ENCODE assay signal across 9 mouse cellular contexts in genomic region chr16:92286609-92287008, GRCm38 (mm10). TPM values are rescaled to one million over a fixed set of nuclear protein-coding genes. Genes with fewer than 3 reads are reported as not detected.
DNase-seq lines count a peak whose midpoint lies in the region; ATAC-seq and TF ChIP-seq lines count a peak whose summit lies in the region.
"Had no signal": no experiment of that assay in that cellular context is flagged by ENCODE, and none has a peak within 500 bp of the region (broad histone marks: within the 10 kb centered on the region; RNA-seq: fewer than 3 reads in every experiment).

No protein-coding gene starts in this region.

- TF ChIP-seq RAD21 in MEL (IDR thresholded peaks at IDR 0.05; ENCODE audit: low read depth, low read length): peak; percentile 78

- peak; percentile 76 for DNase-seq in MEL (ENCODE audit: low read depth, low spot score)
- DNase-seq in adrenal gland, postnatal 4 days (ENCODE audit: low spot score in 2 of 2): peak; percentile 65 to 75
- DNase-seq in embryonic facial prominence, embryonic 11.5 days (ENCODE audit: low spot score): peak; percentile 95
- DNase-seq in heart, postnatal 0 days (ENCODE audit: low spot score): peak; percentile 54
- peak; percentile 76 for DNase-seq in layer of hippocampus, adult 9-11 months
- DNase-seq in lung, postnatal 4 days: peak; percentile 75 to 89
- DNase-seq in skeletal muscle tissue, adult 2 months (ENCODE audit: low read depth, low spot score): peak; percentile 62
- peak; percentile 79 for DNase-seq in yolk sac, embryonic 10.5 days (ENCODE audit: low spot score)

- no peaks in the 10 kb centered on the region for H3K36me3 ChIP-seq in MEL (ENCODE audit: control insufficient read depth in 1 of 2, insufficient read depth in 2 of 2, low read length in 2 of 2)
- no peaks in the 10 kb centered on the region for H3K36me3 ChIP-seq in embryonic facial prominence, embryonic 11.5 days (replicated peaks; ENCODE audit: control insufficient read depth, insufficient read depth, low read depth, low read length)
- no peaks in the 10 kb centered on the region for H3K36me3 ChIP-seq in heart, postnatal 0 days (replicated peaks; ENCODE audit: control insufficient read depth, insufficient read depth, low read length)

- TF ChIP-seq CTCF in MEL (IDR thresholded peaks at IDR 0.05 in 2 of 3, conservative IDR thresholded peaks at IDR 0.05 in 1 of 3; ENCODE audit: control insufficient read depth in 1 of 3, insufficient read depth in 1 of 3, low read depth in 2 of 3, low read length in 3 of 3, poor library complexity in 1 of 3, severe bottlenecking in 1 of 3): peak; percentile 82 to 88 (median 82)
- TF ChIP-seq CTCF in heart, postnatal 0 days (IDR thresholded peaks at IDR 0.05; ENCODE audit: low read depth): peak; percentile 87

- H3K27ac ChIP-seq in MEL (ENCODE audit: control insufficient read depth, low read depth, low read length): no peak overlapping the region
- H3K27ac ChIP-seq in embryonic facial prominence, embryonic 11.5 days (replicated peaks; ENCODE audit: low read depth, low read length): no peak overlapping the region
- no peak overlapping the region for H3K27ac ChIP-seq in heart, postnatal 0 days (ENCODE audit: low read depth)

- no peak overlapping the region for H3K4me3 ChIP-seq in MEL (ENCODE audit: control insufficient read depth in 1 of 2, insufficient read depth in 1 of 2, low read depth in 2 of 2, low read length in 2 of 2)
- H3K4me3 ChIP-seq in embryonic facial prominence, embryonic 11.5 days (ENCODE audit: low read depth, low read length): no peak overlapping the region
- no peak overlapping the region for H3K4me3 ChIP-seq in heart, postnatal 0 days (ENCODE audit: low read depth, low read length)
- H3K4me3 ChIP-seq: megakaryocyte, embryonic 14.5 days had no signal

- H3K9me3 ChIP-seq in MEL (replicated peaks; ENCODE audit: insufficient read depth, low read length): no peaks in the 10 kb centered on the region
- no peaks in the 10 kb centered on the region for H3K9me3 ChIP-seq in embryonic facial prominence, embryonic 11.5 days (replicated peaks; ENCODE audit: control insufficient read depth, low read length)
- H3K9me3 ChIP-seq in heart, postnatal 0 days (replicated peaks; ENCODE audit: control insufficient read depth, low read length): no peaks in the 10 kb centered on the region

- TF ChIP-seq POLR2A in MEL (IDR thresholded peaks at IDR 0.05; ENCODE audit: control insufficient read depth in 1 of 2, insufficient read depth in 1 of 2, low read depth in 1 of 2, low read length in 2 of 2, poor library complexity in 1 of 2): no peak

- H3K4me2 ChIP-seq in embryonic facial prominence, embryonic 11.5 days (ENCODE audit: low read depth, low read length): no peak overlapping the region
- H3K4me2 ChIP-seq in heart, postnatal 0 days (ENCODE audit: low read depth, low read length): no peak overlapping the region

- TF ChIP-seq EP300 in MEL (IDR thresholded peaks at IDR 0.05; ENCODE audit: low read depth in 1 of 2, low read length in 2 of 2): no peak
- no peak for TF ChIP-seq EP300 in heart, postnatal 0 days (IDR thresholded peaks at IDR 0.05; ENCODE audit: low read depth)

- H3K4me1 ChIP-seq in MEL (ENCODE audit: control insufficient read depth in 1 of 2, insufficient read depth in 2 of 2, low read length in 2 of 2): no peaks in the 10 kb centered on the region
- no peaks in the 10 kb centered on the region for H3K4me1 ChIP-seq in embryonic facial prominence, embryonic 11.5 days (ENCODE audit: control insufficient read depth, insufficient read depth, low read length)
- no peaks in the 10 kb centered on the region for H3K4me1 ChIP-seq in heart, postnatal 0 days (ENCODE audit: control insufficient read depth, insufficient read depth)

- 12% methylated on average over 7 of the region's 7 CpGs for WGBS in embryonic facial prominence, embryonic 11.5 days
- WGBS in heart, postnatal 0 days: 7% methylated on average over 7 of the region's 7 CpGs

- ATAC-seq in embryonic facial prominence, embryonic 11.5 days (replicated peaks; ENCODE audit: insufficient number of reproducible peaks, low FRiP score, low TSS enrichment, low read depth): no peak
- ATAC-seq in heart, postnatal 0 days (ENCODE audit: insufficient read depth, low read depth): peak; percentile 40; the same call in 1 of the 2 replicates

- peaks cover 2 to 4% of the 10 kb centered on the region in 2 experiments; a peak in 3 of 4 replicates for H3K27me3 ChIP-seq in MEL (ENCODE audit: control insufficient read depth in 1 of 2, insufficient read depth in 2 of 2, low read length in 2 of 2)
- no peaks in the 10 kb centered on the region for H3K27me3 ChIP-seq in embryonic facial prominence, embryonic 11.5 days (ENCODE audit: control insufficient read depth, insufficient read depth, low read length)
- H3K27me3 ChIP-seq in heart, postnatal 0 days (ENCODE audit: control insufficient read depth, insufficient read depth, low read length): no peaks in the 10 kb centered on the region

- no peaks in the 10 kb centered on the region for H3K79me2 ChIP-seq in MEL (ENCODE audit: control insufficient read depth, insufficient read depth, low read length, poor library complexity)

- H3K9ac ChIP-seq in MEL (ENCODE audit: control insufficient read depth, low read depth, low read length, poor library complexity, severe bottlenecking): no peak overlapping the region
- no peak overlapping the region for H3K9ac ChIP-seq in embryonic facial prominence, embryonic 11.5 days (replicated peaks; ENCODE audit: low read length)
- H3K9ac ChIP-seq in heart, postnatal 0 days (replicated peaks; ENCODE audit: low read depth, low read length): no peak overlapping the region

TF ChIP-seq in MEL, 35 proteins besides CTCF, POLR2A, EP300 and RAD21:
- TF ChIP-seq MAFK (IDR thresholded peaks at IDR 0.05; ENCODE audit: borderline replicate concordance, low read depth, low read length): no peak
- TF ChIP-seq JUND (IDR thresholded peaks at IDR 0.05; ENCODE audit: low read depth, low read length): 0 out of 2 replicates have a peak, but pooled peaks have one; percentile 13
- TF ChIP-seq SMC3 (IDR thresholded peaks at IDR 0.05; ENCODE audit: low read depth, low read length): peak; percentile 92
- no peak for TF ChIP-seq POLR2AphosphoS5 (IDR thresholded peaks at IDR 0.05; ENCODE audit: borderline replicate concordance, low read depth, low read length)
- TF ChIP-seq ZMIZ1 (IDR thresholded peaks at IDR 0.05; ENCODE audit: low read depth, low read length): no peak
- TF ChIP-seq CHD2 (IDR thresholded peaks at IDR 0.05; ENCODE audit: low read length): no peak
- TF ChIP-seq NRF1 (IDR thresholded peaks at IDR 0.05; ENCODE audit: insufficient read depth, low read depth, low read length, poor library complexity, severe bottlenecking): no peak
- TF ChIP-seq MEF2A (IDR thresholded peaks at IDR 0.05; ENCODE audit: extremely low read depth, insufficient replicate concordance, low read depth, low read length, poor library complexity, severe bottlenecking): no peak
- peak; percentile 77 for TF ChIP-seq ZC3H11A (IDR thresholded peaks at IDR 0.05; ENCODE audit: low read depth, low read length)

RNA-seq across cellular contexts. Expression of gene Kcne2, which starts 5.6 kb away (rescaled TPM):
- total RNA-seq in MEL (2012; rRNA removed): not detected in 2 replicates
- polyA plus RNA-seq in MEL (2012; ENCODE audit: insufficient read depth in 1 of 2, insufficient read length in 2 of 2, low read depth in 1 of 2, low replicate concordance in 2 of 2, missing spikeins in 1 of 2): under 1 TPM in 1 of 2 experiments, not detected in 1; 0.06 TPM
- not detected for total RNA-seq in adrenal gland, postnatal 4 days (2021)
- polyA plus RNA-seq in embryonic facial prominence, embryonic 11.5 days (2014; fragmentation: Nextera tagmentation; extraction: Ambion mirVana): 1.7 TPM in 1 of 2 replicates, not detected in the other
- total RNA-seq in heart, postnatal 0 days (2014; rRNA removed; ENCODE audit: low replicate concordance): 1.6 and 3.7 TPM in 2 replicates
- polyA plus RNA-seq in heart, postnatal 0 days (2015; fragmentation: Nextera tagmentation; extraction: Ambion mirVana): 1.5 and 1.8 TPM in 2 replicates

RNA-seq across cellular contexts. Expression of gene Smim11, which starts 14.5 kb away (rescaled TPM):
- total RNA-seq in MEL (2012; rRNA removed): 70.3 and 84.7 TPM in 2 replicates
- polyA plus RNA-seq in MEL (2012; ENCODE audit: insufficient read depth in 1 of 2, insufficient read length in 2 of 2, low read depth in 1 of 2, low replicate concordance in 2 of 2, missing spikeins in 1 of 2): 10 to 100 TPM in 1 of 2 experiments, not detected in 1; 81.5 TPM
- 10 to 100 TPM; 49.0 to 51.8 TPM for total RNA-seq in adrenal gland, postnatal 4 days (2021)
- 117 and 134 TPM in 2 replicates for polyA plus RNA-seq in embryonic facial prominence, embryonic 11.5 days (2014; fragmentation: Nextera tagmentation; extraction: Ambion mirVana)
- 12.3 and 17.5 TPM in 2 replicates for total RNA-seq in heart, postnatal 0 days (2014; rRNA removed; ENCODE audit: low replicate concordance)
- polyA plus RNA-seq in heart, postnatal 0 days (2015; fragmentation: Nextera tagmentation; extraction: Ambion mirVana): 165 and 187 TPM in 2 replicates

RNA-seq across cellular contexts. Expression of gene Fam243, which starts 34.6 kb away (rescaled TPM):
- not detected in 2 replicates for total RNA-seq in MEL (2012; rRNA removed)
- not detected for polyA plus RNA-seq in MEL (2012; ENCODE audit: insufficient read depth in 1 of 2, insufficient read length in 2 of 2, low read depth in 1 of 2, low replicate concordance in 2 of 2, missing spikeins in 1 of 2)
- under 1 TPM in 1 of 2 experiments, not detected in 1; 0.25 TPM for total RNA-seq in adrenal gland, postnatal 4 days (2021)
- 0.07 TPM in 1 of 2 replicates, not detected in the other for polyA plus RNA-seq in embryonic facial prominence, embryonic 11.5 days (2014; fragmentation: Nextera tagmentation; extraction: Ambion mirVana)
- total RNA-seq in heart, postnatal 0 days (2014; rRNA removed; ENCODE audit: low replicate concordance): not detected in 2 replicates
- 0.05 TPM in 1 of 2 replicates, not detected in the other for polyA plus RNA-seq in heart, postnatal 0 days (2015; fragmentation: Nextera tagmentation; extraction: Ambion mirVana)
